Mouse (Mus musculus) MEL (cell line): ENCODE results near the gene Ube2r2. TPM values are rescaled to one million over a fixed set of nuclear protein-coding genes. Genes with fewer than 3 reads are reported as not detected.

Experiments
- DNase-seq: peaks from one replicate; pipeline ENCODE4 v3.0.0; 2011; ENCODE audit warnings: low read depth, low spot score
- H3K27ac ChIP-seq: 2 replicates; pipeline ENCODE4 v1.5.1; 2012; ENCODE audit warnings: low read depth, mild to moderate bottlenecking, control low read depth, low read length, moderate library complexity; ENCODE audit not compliant: control insufficient read depth
- H3K27me3 ChIP-seq, 2 experiments: fragments of 150-350 bp in 1 of 2; sonication (generic) in 1 of 2; 2 replicates each; pipeline ENCODE4 v1.6.1; 2012; ENCODE audit warnings: low read length in 2 of 2, mild to moderate bottlenecking in 2 of 2, improper control_type of control experiment in 1 of 2, moderate library complexity in 1 of 2; ENCODE audit not compliant: insufficient read depth in 2 of 2, control insufficient read depth in 1 of 2
- H3K36me3 ChIP-seq, 2 experiments: 2 replicates each; pipeline ENCODE4 v1.6.1; 2012 to 2014; ENCODE audit warnings: low read length in 2 of 2, improper control_type of control experiment in 1 of 2, inconsistent platforms in 1 of 2, mild to moderate bottlenecking in 1 of 2; ENCODE audit not compliant: insufficient read depth in 2 of 2, control insufficient read depth in 1 of 2
- H3K4me1 ChIP-seq, 2 experiments: fragments of 150-350 bp in 1 of 2; sonication (generic) in 1 of 2; 2 replicates each; pipeline ENCODE4 v1.6.1; 2012; ENCODE audit warnings: low read length in 2 of 2, improper control_type of control experiment in 1 of 2, mild to moderate bottlenecking in 1 of 2; ENCODE audit not compliant: insufficient read depth in 2 of 2, control insufficient read depth in 1 of 2
- H3K4me3 ChIP-seq, 2 experiments: fragments of 150-350 bp in 1 of 2; sonication (generic) in 1 of 2; 2 replicates each; pipeline ENCODE4 v1.5.1; 2012; ENCODE audit warnings: low read depth in 2 of 2, low read length in 2 of 2, mild to moderate bottlenecking in 2 of 2, moderate library complexity in 2 of 2, control low read depth in 1 of 2, improper control_type of control experiment in 1 of 2; ENCODE audit not compliant: control insufficient read depth in 1 of 2, insufficient read depth in 1 of 2
- H3K79me2 ChIP-seq: 2 replicates; pipeline ENCODE4 v1.6.1; 2012; ENCODE audit warnings: mild to moderate bottlenecking, low read length, moderate library complexity; ENCODE audit not compliant: control insufficient read depth, poor library complexity, insufficient read depth
- H3K9ac ChIP-seq: 2 replicates; pipeline ENCODE4 v1.6.1; 2012; ENCODE audit warnings: low read depth, mild to moderate bottlenecking, control low read depth, low read length, moderate library complexity; ENCODE audit not compliant: control insufficient read depth, poor library complexity, severe bottlenecking
- H3K9me3 ChIP-seq: fragments of 150-350 bp; sonication (generic); replicated peaks from 2 replicates; pipeline ENCODE4 v1.6.1; 2012; ENCODE audit warnings: mild to moderate bottlenecking, low read length, improper control_type of control experiment, moderate library complexity; ENCODE audit not compliant: insufficient read depth
- BHLHE40 ChIP-seq: IDR thresholded peaks from 2 replicates; pipeline ENCODE4 v1.6.1; 2012; ENCODE audit warnings: low read depth, mild to moderate bottlenecking, inconsistent platforms, low read length, improper control_type of control experiment, borderline replicate concordance
- CTCF ChIP-seq, 3 experiments: IDR thresholded peaks in 2 of 3; conservative IDR thresholded peaks in 1 of 3; 2 replicates each; pipeline ENCODE4 v1.5.1; 2011 to 2012; ENCODE audit warnings: low read length in 3 of 3, low read depth in 2 of 3, mild to moderate bottlenecking in 2 of 3, improper control_type of control experiment in 1 of 3, inconsistent platforms in 1 of 3, mixed read lengths in 1 of 3, moderate library complexity in 1 of 3; ENCODE audit not compliant: control insufficient read depth in 1 of 3, insufficient read depth in 1 of 3, poor library complexity in 1 of 3, severe bottlenecking in 1 of 3
- EP300 ChIP-seq, 2 experiments: IDR thresholded peaks; 2 replicates each; pipeline ENCODE4 v1.6.1; 2011; ENCODE audit warnings: improper control_type of control experiment in 2 of 2, low read length in 2 of 2, low read depth in 1 of 2, mild to moderate bottlenecking in 1 of 2
- GATA1 ChIP-seq: IDR thresholded peaks from 2 replicates; pipeline ENCODE4 v1.6.1; 2011; ENCODE audit warnings: low read depth, low read length, improper control_type of control experiment
- HCFC1 ChIP-seq: IDR thresholded peaks from 2 replicates; pipeline ENCODE4 v1.6.1; 2012; ENCODE audit warnings: low read depth, mild to moderate bottlenecking, inconsistent platforms, low read length, improper control_type of control experiment, moderate library complexity
- JUND ChIP-seq: IDR thresholded peaks from 2 replicates; pipeline ENCODE4 v1.6.1; 2011; ENCODE audit warnings: low read depth, mild to moderate bottlenecking, improper control_type of control experiment, low read length
- KAT2A ChIP-seq: conservative IDR thresholded peaks from 2 replicates; pipeline ENCODE4 v1.6.1; 2012; ENCODE audit warnings: low read depth, low read length, improper control_type of control experiment, inconsistent platforms
- MAX ChIP-seq: IDR thresholded peaks from 2 replicates; pipeline ENCODE4 v1.6.1; 2011; ENCODE audit warnings: low read length, improper control_type of control experiment
- MXI1 ChIP-seq: IDR thresholded peaks from 2 replicates; pipeline ENCODE4 v1.6.1; 2011; ENCODE audit warnings: mild to moderate bottlenecking, low read depth, low read length, improper control_type of control experiment
- NELFE ChIP-seq: IDR thresholded peaks from 2 replicates; pipeline ENCODE4 v1.6.1; 2011; ENCODE audit warnings: low read depth, low read length, improper control_type of control experiment
- NRF1 ChIP-seq: IDR thresholded peaks from 2 replicates; pipeline ENCODE4 v1.6.1; 2014; ENCODE audit warnings: low read depth, mild to moderate bottlenecking, inconsistent platforms, low read length, improper control_type of control experiment, moderate library complexity; ENCODE audit not compliant: poor library complexity, insufficient read depth, severe bottlenecking
- POLR2AphosphoS2 ChIP-seq: IDR thresholded peaks from 2 replicates; pipeline ENCODE4 v1.6.1; 2011; ENCODE audit warnings: low read length, improper control_type of control experiment
- POLR2AphosphoS5 ChIP-seq: IDR thresholded peaks from 2 replicates; pipeline ENCODE4 v1.6.1; 2012; ENCODE audit warnings: low read depth, borderline replicate concordance, mild to moderate bottlenecking, inconsistent platforms, low read length, moderate library complexity, mixed read lengths
- RAD21 ChIP-seq: IDR thresholded peaks from 2 replicates; pipeline ENCODE4 v1.6.1; 2011; ENCODE audit warnings: mild to moderate bottlenecking, low read depth, low read length, improper control_type of control experiment
- TAL1 ChIP-seq: IDR thresholded peaks from 2 replicates; pipeline ENCODE4 v1.6.1; 2012; ENCODE audit warnings: mild to moderate bottlenecking, inconsistent platforms, low read length, moderate library complexity, mixed read lengths
- TCF12 ChIP-seq: IDR thresholded peaks from 2 replicates; pipeline ENCODE4 v1.6.1; 2014; ENCODE audit warnings: low read depth, mild to moderate bottlenecking, inconsistent platforms, low read length, improper control_type of control experiment, moderate library complexity
- USF1 ChIP-seq: IDR thresholded peaks from 2 replicates; pipeline ENCODE4 v1.6.1; 2014; ENCODE audit warnings: low read depth, mild to moderate bottlenecking, inconsistent platforms, low read length, improper control_type of control experiment, moderate library complexity
- ZMIZ1 ChIP-seq: IDR thresholded peaks from 2 replicates; pipeline ENCODE4 v1.6.1; 2012; ENCODE audit warnings: low read depth, mild to moderate bottlenecking, inconsistent platforms, low read length, improper control_type of control experiment, moderate library complexity
- ZNF384 ChIP-seq: IDR thresholded peaks from 2 replicates; pipeline ENCODE4 v1.6.1; 2012; ENCODE audit warnings: low read depth, mild to moderate bottlenecking, inconsistent platforms, low read length, improper control_type of control experiment
- polyA plus RNA-seq, 2 experiments: library from polyadenylated mRNA; stranded (reverse) in 1 of 2; unstranded in 1 of 2; fragments of >175 nt in 1 of 2; fragments of >200 nt in 1 of 2; gene quantifications; 2 replicates each; pipeline versions ENCODE4 v1.2.1 to v1.2.4; 2012; ENCODE audit warnings: low replicate concordance in 2 of 2, low read depth in 1 of 2; ENCODE audit not compliant: insufficient read length in 2 of 2, insufficient read depth in 1 of 2, missing spikeins in 1 of 2
- total RNA-seq: library from RNA; depleted of rRNA; stranded (reverse); fragments of 300-350 nt; gene quantifications from 2 replicates; pipeline ENCODE4 v1.2.3, GENCODE M21; 2012

Ube2r2 gene
- total and polyA plus RNA-seq, 3 experiments, result 24.5 to 94.1 (median 70.1) TPM

DNA sequence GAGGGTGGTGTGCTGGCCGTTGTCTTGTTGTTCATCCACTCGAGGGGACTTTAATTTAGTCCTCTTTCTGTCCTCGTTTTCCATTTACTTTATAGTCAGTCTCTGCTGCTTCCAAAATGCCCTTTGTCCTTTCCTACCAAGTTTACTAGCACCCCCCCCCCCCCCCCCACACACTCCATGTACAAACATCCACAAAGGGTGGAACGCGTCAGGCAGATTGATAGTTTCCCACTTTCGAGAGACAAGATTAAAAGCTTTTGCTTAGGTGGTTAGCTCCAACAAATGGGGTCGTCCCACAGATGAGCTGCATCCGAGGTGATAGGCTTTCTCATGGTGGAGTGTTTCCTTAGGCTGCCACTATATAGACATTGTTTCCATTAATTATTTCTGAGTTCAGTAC lies 1.3 kb downstream of the Ube2r2 start:
- H3K9me3 ChIP-seq, result no peaks in the 10 kb centered on the region
- peak overlapping the region; percentile 44 for H3K27ac ChIP-seq
- H3K27me3 ChIP-seq, result no peaks in the 10 kb centered on the region
- peak; percentile 56 for DNase-seq
- no peak for TF ChIP-seq TAL1
- TF ChIP-seq MXI1, result no peak
- no peak for TF ChIP-seq NRF1
- no peak for TF ChIP-seq EP300 (IDR thresholded peaks at IDR 0.05; ENCODE audit: low read depth in 1 of 2, low read length in 2 of 2)
- TF ChIP-seq RAD21, result no peak
- no peak for TF ChIP-seq ZMIZ1
- TF ChIP-seq CTCF (IDR thresholded peaks at IDR 0.05 in 2 of 3, conservative IDR thresholded peaks at IDR 0.05 in 1 of 3; ENCODE audit: control insufficient read depth in 1 of 3, insufficient read depth in 1 of 3, low read depth in 2 of 3, low read length in 3 of 3, poor library complexity in 1 of 3, severe bottlenecking in 1 of 3), result no peak
- no peak; the same call in 1 of the 2 replicates for TF ChIP-seq HCFC1
- no peak for TF ChIP-seq POLR2AphosphoS5
- no peak for TF ChIP-seq POLR2AphosphoS2
- no peak for TF ChIP-seq MAX
- no peak for TF ChIP-seq JUND
- H3K9ac ChIP-seq, result peak overlapping the region; percentile 98
- H3K4me1 ChIP-seq, result peaks cover 20 to 21% of the 10 kb centered on the region in 2 experiments
- peaks cover 0 to 31% of the 10 kb centered on the region in 2 experiments; a peak in 2 of 4 replicates for H3K36me3 ChIP-seq
- peaks cover 25% of the 10 kb centered on the region for H3K79me2 ChIP-seq
- H3K4me3 ChIP-seq, result peak overlapping the region; percentile 94

DNA sequence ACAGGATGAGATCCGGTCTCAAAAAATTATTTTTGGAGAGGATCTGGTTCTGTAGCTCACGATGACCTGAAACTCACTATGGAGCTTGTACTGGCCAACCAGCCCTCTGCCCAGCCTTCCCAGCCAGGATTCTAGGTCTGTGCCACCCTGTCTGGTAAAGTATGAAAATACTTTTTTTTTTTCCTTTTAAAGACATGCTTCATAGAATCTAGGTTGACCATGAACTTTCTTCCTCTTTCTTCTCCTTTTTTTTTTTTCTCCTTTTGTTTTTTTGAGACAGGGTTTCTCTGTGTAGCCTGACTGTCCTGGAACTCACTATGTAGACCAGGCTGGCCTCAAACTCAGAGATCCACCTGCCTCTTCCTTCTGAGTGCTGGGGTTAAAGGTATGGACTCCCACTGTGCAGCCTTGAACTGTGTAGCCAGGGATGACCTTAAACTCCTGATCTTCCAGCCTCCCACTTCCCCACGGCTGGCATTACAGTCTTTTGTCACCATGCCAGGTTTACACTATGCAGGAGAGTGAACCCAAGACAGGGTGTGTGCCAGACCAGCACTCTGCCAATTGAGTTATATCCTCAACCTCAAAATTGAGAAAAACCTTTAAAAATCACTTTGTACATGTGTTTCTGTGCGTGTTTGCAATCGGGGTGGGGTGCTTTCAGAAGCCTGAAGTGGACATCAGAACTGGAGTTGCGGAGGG lies 4.8 kb downstream of the Ube2r2 start:
- DNase-seq, result no peak
- H3K4me1 ChIP-seq, result peaks cover 0 to 2% of the 10 kb centered on the region in 2 experiments; a peak in 2 of 4 replicates
- peaks cover 29% of the 10 kb centered on the region for H3K79me2 ChIP-seq
- no peak overlapping the region for H3K27ac ChIP-seq
- H3K4me3 ChIP-seq, result no peak overlapping the region
- no peak overlapping the region for H3K9ac ChIP-seq
- TF ChIP-seq ZNF384 (peak; percentile 60), POLR2AphosphoS2 (no peak)
- H3K36me3 ChIP-seq, result peaks cover 0 to 7% of the 10 kb centered on the region in 2 experiments; a peak in 2 of 4 replicates
- no peaks in the 10 kb centered on the region for H3K9me3 ChIP-seq
- no peaks in the 10 kb centered on the region for H3K27me3 ChIP-seq

DNA sequence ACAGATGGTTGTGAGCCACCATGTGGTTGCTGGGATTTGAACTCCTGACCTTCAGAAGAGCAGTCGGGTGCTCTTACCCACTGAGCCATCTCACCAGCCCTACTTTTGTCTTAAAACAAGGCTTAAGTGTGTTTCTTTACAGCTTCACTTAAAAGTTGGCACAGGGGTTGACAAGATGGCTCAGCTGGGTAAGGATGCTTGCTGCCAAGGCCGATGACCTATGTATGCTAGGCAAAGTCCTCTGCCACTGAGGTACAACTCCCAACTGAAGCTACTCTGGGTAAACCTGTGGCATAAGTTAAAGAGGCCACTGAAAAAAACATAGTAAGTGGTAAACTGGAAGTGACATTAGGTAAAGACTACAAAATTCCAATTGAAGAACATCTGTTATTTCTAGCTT lies 7.1 kb downstream of the Ube2r2 start:
- H3K27me3 ChIP-seq, result no peaks in the 10 kb centered on the region
- H3K79me2 ChIP-seq, result peaks cover 15% of the 10 kb centered on the region
- no peak for TF ChIP-seq USF1
- TF ChIP-seq TCF12, result no peak
- TF ChIP-seq NELFE, result no peak
- no peak for TF ChIP-seq GATA1
- no peak for TF ChIP-seq BHLHE40
- no peak for TF ChIP-seq CTCF (IDR thresholded peaks at IDR 0.05 in 2 of 3, conservative IDR thresholded peaks at IDR 0.05 in 1 of 3; ENCODE audit: control insufficient read depth in 1 of 3, insufficient read depth in 1 of 3, low read depth in 2 of 3, low read length in 3 of 3, poor library complexity in 1 of 3, severe bottlenecking in 1 of 3)
- TF ChIP-seq KAT2A, result no peak
- H3K9me3 ChIP-seq, result no peaks in the 10 kb centered on the region
- H3K4me1 ChIP-seq, result no peaks in the 10 kb centered on the region; a peak in 2 of 4 replicates
- DNase-seq, result no peak
- peaks cover 0 to 2% of the 10 kb centered on the region in 2 experiments; a peak in 2 of 4 replicates for H3K36me3 ChIP-seq
- H3K4me3 ChIP-seq, result no peak overlapping the region
- no peak overlapping the region for H3K9ac ChIP-seq
- no peak overlapping the region for H3K27ac ChIP-seq
